Mouse (Mus musculus): ENCODE results near the gene Sult2b1. TPM values are rescaled to one million over a fixed set of nuclear protein-coding genes. Genes with fewer than 3 reads are reported as not detected.

Sult2b1 gene
- total RNA-seq, 2 experiments from 2014 or later, result not detected

- intact Hi-C loops (cut with DNase I), result no loop called here
- peak in 1 of 2 experiments; percentile 53 for DNase-seq
These were observed 53.6 kb downstream of the Sult2b1 start for GRCm38 (mm10) chr7:45730727-45731431.

DNA sequence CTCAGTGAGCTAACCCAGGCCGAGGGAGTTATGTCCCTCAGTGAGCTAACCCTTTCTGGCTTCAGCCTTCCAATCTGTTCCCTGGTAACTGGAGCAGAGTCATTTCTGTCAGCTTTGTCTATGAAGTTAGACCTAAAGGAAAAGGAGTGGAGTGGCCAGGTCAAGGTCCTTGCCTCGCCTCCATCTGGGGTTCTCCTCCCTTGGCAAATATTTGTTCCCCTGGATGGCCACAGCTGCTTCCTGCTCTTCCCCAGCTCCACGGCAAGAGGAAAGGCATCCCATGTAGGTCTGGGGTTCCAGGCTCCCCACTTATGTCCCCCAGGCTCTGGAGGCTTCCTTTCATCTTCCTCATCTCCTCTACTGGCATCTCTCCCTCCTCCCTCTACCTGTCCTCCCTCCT lies 56.8 kb downstream of the Sult2b1 start:
- DNase-seq, result no peak
- intact Hi-C loops (cut with DNase I), result no loop called here

DNA sequence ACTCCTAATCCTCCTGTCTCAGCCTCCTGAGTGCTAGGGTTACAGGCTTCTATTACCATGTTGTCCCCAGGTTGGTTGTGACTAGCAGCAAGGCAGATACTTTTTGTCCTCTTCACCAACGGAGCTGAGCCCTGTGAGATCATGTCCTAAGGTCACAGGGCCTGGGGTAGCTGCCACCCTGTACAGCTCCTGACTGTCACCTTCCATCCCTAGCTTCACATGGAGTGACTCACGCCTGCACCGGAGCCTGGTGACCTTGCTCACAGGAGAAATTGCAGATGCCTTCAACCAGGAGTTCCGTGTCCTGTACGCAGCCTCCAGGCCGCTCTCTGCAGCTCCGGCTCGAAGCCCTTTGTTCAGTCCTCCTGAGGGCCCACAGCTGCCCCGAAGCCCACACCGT lies 58.0 kb downstream of the Sult2b1 start:
- intact Hi-C loops (cut with DNase I), result no loop called here
- DNase-seq, result no peak

- intact Hi-C loops (cut with DNase I), result no loop called here
- no peak for DNase-seq
These were observed 58.8 kb downstream of the Sult2b1 start, which contains the start of gene Spaca4 for GRCm38 (mm10) chr7:45725713-45726112. Gene Spaca4, minus strand, starts transcription at chr7:45725813.

GRCm38 (mm10) chr7:45725151-45725550 lies 59.3 kb downstream of the Sult2b1 start:
- intact Hi-C loops (cut with DNase I), result no loop called here
- DNase-seq, result no peak

- intact Hi-C loops (cut with DNase I), result no loop called here
These were observed 60.7 kb downstream of the Sult2b1 start for GRCm38 (mm10) chr7:45723781-45724180.

DNA sequence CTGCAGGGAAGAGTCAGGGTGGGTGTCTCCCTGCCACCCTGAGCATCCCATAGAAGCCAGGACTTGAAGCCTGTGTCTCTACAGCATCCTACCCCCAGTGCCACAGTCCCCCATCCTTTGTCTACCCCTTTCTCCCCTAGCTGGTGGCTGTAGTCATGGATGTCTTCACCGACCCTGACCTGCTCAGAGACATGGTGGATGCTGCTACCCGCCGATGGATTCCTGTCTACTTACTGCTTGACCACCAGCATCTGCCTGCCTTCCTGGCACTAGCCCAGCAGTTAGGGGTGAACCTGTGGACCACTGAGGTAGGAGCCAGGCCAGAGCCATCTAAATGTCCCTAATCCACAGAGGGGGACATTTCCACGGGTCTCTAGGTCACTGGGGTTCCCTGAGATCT lies 61.2 kb downstream of the Sult2b1 start:
- DNase-seq, result no peak

More at GRCm38 (mm10) chr7:45723781-45724180, 60.7 kb downstream of the Sult2b1 start:
- no peak for DNase-seq

GRCm38 (mm10) chr7:45722348-45722713 lies 62.1 kb downstream of the Sult2b1 start:
- intact Hi-C loops (cut with DNase I), result no loop called here
- DNase-seq, result no peak

More for the DNA sequence above, 61.2 kb downstream of the Sult2b1 start:
- intact Hi-C loops (cut with DNase I), result no loop called here

DNA sequence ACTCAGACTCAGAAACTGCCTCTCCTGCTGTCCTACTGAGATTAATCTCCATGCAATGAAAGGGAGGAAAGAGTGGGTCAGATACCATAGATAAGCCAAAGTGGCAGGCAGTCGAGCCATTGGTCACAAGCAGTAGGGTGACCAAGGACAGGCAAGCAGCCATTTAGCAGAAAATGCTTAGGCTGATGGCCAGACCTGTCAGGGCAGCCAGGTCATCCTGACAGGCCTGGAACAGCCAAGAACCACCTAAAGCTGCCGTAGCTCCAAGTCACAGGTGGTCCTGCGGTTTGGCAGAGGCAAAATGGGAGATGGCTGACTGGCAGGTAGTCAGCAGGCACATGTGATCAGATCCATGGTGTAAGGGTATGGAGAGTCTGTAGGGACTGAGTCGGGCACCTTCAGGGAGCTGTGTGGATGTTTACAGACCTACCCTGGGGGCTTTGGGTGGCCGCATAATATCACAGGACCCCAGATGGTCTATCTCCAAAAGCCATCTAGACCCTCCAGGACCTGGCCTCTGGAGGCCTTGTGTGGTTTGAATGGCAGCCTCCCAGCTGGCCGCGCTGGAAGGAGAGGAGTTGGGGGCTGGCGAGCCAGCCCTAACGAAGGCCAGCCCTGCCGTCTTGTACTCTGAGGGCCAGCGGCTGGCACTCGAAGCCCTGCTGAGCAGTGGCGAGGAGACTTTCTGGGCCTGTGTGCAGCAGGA lies 62.7 kb downstream of the Sult2b1 start:
- no peak for DNase-seq
- intact Hi-C loops (cut with DNase I), result no loop called here

- intact Hi-C loops (cut with DNase I), result no loop called here
- no peak for DNase-seq
These were observed 63.3 kb downstream of the Sult2b1 start for GRCm38 (mm10) chr7:45721234-45721571.

- intact Hi-C loops (cut with DNase I), result no loop called here
- DNase-seq, result no peak
These were observed 63.8 kb downstream of the Sult2b1 start, which contains the start of gene Fam83e for GRCm38 (mm10) chr7:45720413-45721233. Gene Fam83e, plus strand, starts transcription at chr7:45721212.

DNA sequence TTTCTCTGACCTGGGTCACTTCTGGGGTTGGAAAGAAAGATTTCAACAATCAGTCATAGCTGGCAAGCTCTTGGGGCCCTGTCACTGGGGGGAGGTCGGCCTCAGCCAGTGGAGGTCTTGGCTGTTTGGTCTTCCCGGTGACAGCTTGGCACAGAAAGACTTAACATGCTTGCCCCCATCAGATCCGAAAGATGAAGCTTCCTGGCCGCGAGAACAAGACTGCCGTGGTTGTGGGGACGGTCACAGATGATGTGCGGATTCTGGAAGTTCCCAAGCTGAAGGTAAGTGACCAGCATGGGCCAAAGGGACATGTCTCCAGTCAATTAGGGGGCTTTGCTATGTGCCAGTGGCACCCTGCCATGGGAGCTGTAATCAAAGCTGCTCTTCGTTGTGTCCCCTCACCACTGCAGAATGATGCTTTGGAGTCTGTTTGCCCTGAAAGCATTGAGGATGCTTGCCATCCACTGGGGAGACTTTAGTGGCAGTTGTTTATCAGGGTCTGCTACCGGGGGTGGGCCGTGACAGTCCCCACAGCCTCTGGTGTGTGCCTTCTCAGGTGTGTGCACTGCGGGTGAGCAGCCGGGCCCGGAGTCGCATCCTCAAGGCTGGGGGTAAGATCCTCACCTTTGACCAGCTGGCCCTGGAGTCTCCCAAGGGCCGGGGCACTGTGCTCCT lies 64.6 kb downstream of the Sult2b1 start:
- intact Hi-C loops (cut with DNase I), result no loop called here
- DNase-seq, result no peak

DNA sequence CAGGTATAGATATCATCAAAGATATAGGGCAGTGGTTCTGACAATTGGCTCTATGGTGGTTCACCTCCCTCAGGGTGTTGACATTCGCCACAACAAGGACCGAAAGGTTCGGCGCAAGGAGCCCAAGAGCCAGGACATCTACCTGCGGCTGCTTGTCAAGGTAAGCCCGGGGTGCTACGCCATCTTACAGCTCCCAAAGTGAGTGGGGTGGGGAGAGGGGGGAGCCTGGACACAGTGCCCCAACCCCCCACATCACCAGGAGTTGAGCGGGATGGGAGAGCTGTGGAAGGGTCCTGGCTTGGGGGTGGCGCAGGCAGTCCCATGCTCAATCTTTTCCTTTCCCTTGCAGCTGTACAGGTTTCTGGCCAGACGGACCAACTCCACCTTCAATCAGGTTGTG lies 65.3 kb downstream of the Sult2b1 start:
- intact Hi-C loops (cut with DNase I), result no loop called here
- no peak for DNase-seq

GRCm38 (mm10) chr7:45718331-45718730 lies 66.1 kb downstream of the Sult2b1 start:
- intact Hi-C loops (cut with DNase I), result no loop called here

DNA sequence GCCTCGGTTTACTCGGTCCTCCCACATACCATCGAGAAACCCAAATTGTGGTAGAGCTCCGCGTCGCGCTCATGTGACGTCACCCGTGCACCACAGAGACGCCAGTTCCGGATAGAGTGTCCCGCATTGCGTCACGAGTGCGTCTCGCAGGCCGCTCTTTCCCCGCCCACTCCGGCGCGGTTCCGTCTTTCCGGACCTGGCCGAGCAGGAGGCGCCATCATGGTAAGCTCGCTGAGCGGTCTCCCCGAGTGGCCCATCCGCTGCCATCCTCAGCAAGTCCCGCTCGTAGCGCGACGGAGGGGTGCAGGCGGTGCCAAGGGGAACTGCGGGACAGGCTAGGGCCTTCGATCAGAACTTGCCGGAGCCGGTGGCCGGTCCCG lies 66.6 kb downstream of the Sult2b1 start, which contains the start of gene Sphk2:
TSS of gene Sphk2 (minus strand) at position 85 of the 380 bp plus-strand sequence.
- intact Hi-C loops (cut with DNase I), result no loop called here
- DNase-seq, result peak; percentile 98 to 99

More at GRCm38 (mm10) chr7:45718331-45718730, 66.1 kb downstream of the Sult2b1 start:
- DNase-seq, result no peak

GRCm38 (mm10) chr7:45716952-45717917 lies 67.2 kb downstream of the Sult2b1 start:
- DNase-seq, result no peak

GRCm38 (mm10) chr7:45716460-45716857 lies 68.0 kb downstream of the Sult2b1 start:
- no peak for DNase-seq
- intact Hi-C loops (cut with DNase I), result no loop called here

More at GRCm38 (mm10) chr7:45716952-45717917, 67.2 kb downstream of the Sult2b1 start:
- intact Hi-C loops (cut with DNase I), result no loop called here

DNA sequence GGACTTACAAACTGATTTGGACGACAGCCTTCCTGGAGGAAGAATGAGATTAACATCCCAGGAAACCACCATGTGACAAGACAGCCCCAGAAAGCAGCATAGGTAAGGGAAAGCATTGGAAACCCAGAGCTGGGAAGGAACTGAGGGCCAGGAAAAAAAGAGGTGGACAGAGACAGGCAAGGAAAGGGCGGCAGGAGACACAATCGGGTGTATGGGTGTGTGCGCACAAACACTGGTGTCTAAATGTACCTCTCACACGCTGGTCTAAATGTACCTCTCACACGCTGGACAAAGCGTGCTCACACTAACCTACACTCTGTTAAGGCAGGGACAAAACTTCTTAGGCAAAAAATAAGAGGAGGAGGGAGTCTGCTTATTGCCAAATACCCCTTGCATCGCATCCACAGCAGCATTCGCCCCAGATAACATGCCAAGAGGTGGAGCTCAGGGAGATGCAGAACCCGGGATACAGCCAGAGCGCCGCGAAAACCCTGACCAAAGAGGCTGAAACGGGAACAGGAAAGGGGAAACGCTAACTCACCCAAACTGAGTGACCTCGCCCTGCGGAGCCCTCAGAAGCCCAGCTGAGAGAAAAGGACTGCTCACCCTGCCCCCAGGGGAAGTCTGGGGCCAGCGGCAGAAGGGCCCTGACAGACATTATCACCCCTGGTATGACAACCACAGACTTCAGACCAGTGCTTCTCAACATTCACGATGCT lies 68.6 kb downstream of the Sult2b1 start:
- no peak for DNase-seq
- intact Hi-C loops (cut with DNase I), result no loop called here

Data from heart, postnatal 14 days (tissue).